Mouse (Mus musculus): ENCODE data around the gene Coq3.

- no peak for TF ChIP-seq GATA1 (IDR thresholded peaks at IDR 0.05; ENCODE audit: low read length)
- TF ChIP-seq TAL1 (IDR thresholded peaks at IDR 0.05; ENCODE audit: low read length), result no peak
These were observed 14.2 kb upstream of the Coq3 start for GRCm38 (mm10) chr4:21865226-21865625.
